Mouse (Mus musculus): ENCODE measurements around the gene Exosc3. TPM values are rescaled to one million over a fixed set of nuclear protein-coding genes. Genes with fewer than 3 reads are reported as not detected.

Exosc3 gene
- polyA plus RNA-seq, 1 experiment from 2014 or later: 50.6 TPM

Other genes with a start within 250 kb of the Exosc3 start
- gene Tomm5, start 234.6 kb downstream of the Exosc3 start, polyA plus RNA-seq (2015; fragmentation: Nextera tagmentation; extraction: Ambion mirVana): 243 and 262 TPM in 2 replicates
- gene Frmpd1, start 157.9 kb downstream of the Exosc3 start, polyA plus RNA-seq (2015; fragmentation: Nextera tagmentation; extraction: Ambion mirVana): 1.2 and 1.4 TPM in 2 replicates
- gene Trmt10b, start 45.6 kb downstream of the Exosc3 start, polyA plus RNA-seq (2015; fragmentation: Nextera tagmentation; extraction: Ambion mirVana): 8.7 and 10.1 TPM in 2 replicates
- 6.7 and 7.5 TPM in 2 replicates for gene Dcaf10, start 631 bp downstream of the Exosc3 start, polyA plus RNA-seq (2015; fragmentation: Nextera tagmentation; extraction: Ambion mirVana)
- 71.5 and 75.9 TPM in 2 replicates for gene Slc25a51, start 66.0 kb upstream of the Exosc3 start, polyA plus RNA-seq (2015; fragmentation: Nextera tagmentation; extraction: Ambion mirVana)
- 7.6 and 9.2 TPM in 2 replicates for gene Shb, start 189.7 kb upstream of the Exosc3 start, polyA plus RNA-seq (2015; fragmentation: Nextera tagmentation; extraction: Ambion mirVana)

Measured in heart, embryonic 16.5 days (tissue).